ENCODE assay signal across 8 mouse cellular contexts in genomic region chr1:121326591-121327343, GRCm38 (mm10). TPM values are rescaled to one million over a fixed set of nuclear protein-coding genes. Genes with fewer than 3 reads are reported as not detected.
A peak's percentile ranks its signal among the peaks of the same experiment; 100 is the strongest.
DNase-seq lines count a peak whose midpoint lies in the region; ATAC-seq and TF ChIP-seq lines count a peak whose summit lies in the region.

No protein-coding gene starts in this region.

- H3K4me2 ChIP-seq in heart, embryonic 13.5 days = peak overlapping the region; percentile 92
- H3K4me2 ChIP-seq in embryonic facial prominence, embryonic 11.5 days (ENCODE audit: low read depth, low read length) = peak overlapping the region; percentile 74
- H3K4me2 ChIP-seq in midbrain, postnatal 0 days (ENCODE audit: low read depth, low read length, poor library complexity, severe bottlenecking) = peak overlapping the region; percentile 80

- peak overlapping the region; percentile 90 for H3K9ac ChIP-seq in heart, embryonic 13.5 days
- peak overlapping the region; percentile 75 for H3K9ac ChIP-seq in embryonic facial prominence, embryonic 11.5 days (replicated peaks; ENCODE audit: low read length)
- peak overlapping the region; percentile 86 for H3K9ac ChIP-seq in midbrain, postnatal 0 days (replicated peaks; ENCODE audit: low read length, poor library complexity, severe bottlenecking)

- H3K9me3 ChIP-seq in heart, embryonic 13.5 days = no peaks in the 10 kb centered on the region
- no peaks in the 10 kb centered on the region for H3K9me3 ChIP-seq in embryonic facial prominence, embryonic 11.5 days (replicated peaks; ENCODE audit: control insufficient read depth, low read length)
- no peaks in the 10 kb centered on the region for H3K9me3 ChIP-seq in midbrain, postnatal 0 days (ENCODE audit: low read length)

- peak overlapping the region; percentile 93 for H3K27ac ChIP-seq in heart, embryonic 13.5 days (replicated peaks)
- no peak overlapping the region for H3K27ac ChIP-seq in embryonic facial prominence, embryonic 11.5 days (replicated peaks; ENCODE audit: low read depth, low read length)
- peak overlapping the region; percentile 78 for H3K27ac ChIP-seq in midbrain, postnatal 0 days (ENCODE audit: low read depth, low read length)

- no peaks in the 10 kb centered on the region for H3K27me3 ChIP-seq in heart, embryonic 13.5 days (replicated peaks)
- H3K27me3 ChIP-seq in embryonic facial prominence, embryonic 11.5 days (ENCODE audit: control insufficient read depth, insufficient read depth, low read length) = no peaks in the 10 kb centered on the region
- H3K27me3 ChIP-seq in midbrain, postnatal 0 days (ENCODE audit: insufficient read depth, low read length) = no peaks in the 10 kb centered on the region

- WGBS in heart, embryonic 13.5 days = 24% methylated on average over 18 of the region's 18 CpGs
- WGBS in embryonic facial prominence, embryonic 11.5 days = 28% methylated on average over 18 of the region's 18 CpGs
- 26% methylated on average over 18 of the region's 18 CpGs for WGBS in midbrain, postnatal 0 days

- H3K4me1 ChIP-seq in heart, embryonic 13.5 days = peaks cover 34% of the 10 kb centered on the region
- H3K4me1 ChIP-seq in embryonic facial prominence, embryonic 11.5 days (ENCODE audit: control insufficient read depth, insufficient read depth, low read length) = no peaks in the 10 kb centered on the region
- no peaks in the 10 kb centered on the region; the same call in 1 of the 2 replicates for H3K4me1 ChIP-seq in midbrain, postnatal 0 days (ENCODE audit: insufficient read depth, low read length)

- no peak for TF ChIP-seq CTCF in midbrain, postnatal 0 days (IDR thresholded peaks at IDR 0.05)

- 0 out of 2 replicates have a peak, but pooled peaks cover 3% of the 10 kb centered on the region for H3K36me3 ChIP-seq in heart, embryonic 13.5 days
- no peaks in the 10 kb centered on the region for H3K36me3 ChIP-seq in embryonic facial prominence, embryonic 11.5 days (replicated peaks; ENCODE audit: control insufficient read depth, insufficient read depth, low read depth, low read length)
- no peaks in the 10 kb centered on the region for H3K36me3 ChIP-seq in midbrain, postnatal 0 days (ENCODE audit: insufficient read depth, low read length)

- no peak for DNase-seq in heart, adult 18-20 months
- no peak for DNase-seq in embryonic facial prominence, embryonic 11.5 days (ENCODE audit: low spot score)
- no peak for DNase-seq in midbrain, postnatal 0 days (ENCODE audit: low spot score)
- no peak for DNase-seq in ovary, adult 18-20 months (ENCODE audit: low spot score)

- peak overlapping the region; percentile 75 for H3K4me3 ChIP-seq in heart, embryonic 13.5 days
- H3K4me3 ChIP-seq in embryonic facial prominence, embryonic 11.5 days (ENCODE audit: low read depth, low read length) = peak overlapping the region; percentile 84
- peak overlapping the region; percentile 80 for H3K4me3 ChIP-seq in midbrain, postnatal 0 days (ENCODE audit: low read depth, low read length)

- no peak for ATAC-seq in heart, embryonic 13.5 days (ENCODE audit: extremely low read depth, insufficient number of reproducible peaks, low FRiP score, low TSS enrichment)
- ATAC-seq in CD4-positive, CD25-positive, alpha-beta regulatory T cell, adult 4 months = peak; percentile 21
- ATAC-seq in embryonic facial prominence, embryonic 11.5 days (replicated peaks; ENCODE audit: insufficient number of reproducible peaks, low FRiP score, low TSS enrichment, low read depth) = no peak
- peak; percentile 31 for ATAC-seq in inflammation-experienced regulatory T-cells, adult 6 months
- no peak for ATAC-seq in midbrain, postnatal 0 days (ENCODE audit: low FRiP score)
- ATAC-seq in erythroid progenitor cell, adult 5-6 weeks (replicated peaks; ENCODE audit: low FRiP score, poor library complexity, severe bottlenecking) = no peak

RNA-seq across cellular contexts. Expression of gene Insig2, which starts 5.6 kb away (rescaled TPM):
- polyA plus RNA-seq in heart, embryonic 13.5 days (2015; fragmentation: Nextera tagmentation; extraction: Ambion mirVana) = 37.6 and 39.9 TPM in 2 replicates
- total RNA-seq in heart, adult 18-20 months (2021) = 10 to 100 TPM; 48.7 to 64.1 TPM
- polyA plus RNA-seq in CD4-positive, CD25-positive, alpha-beta regulatory T cell, adult 4 months (2017; shearing (Covaris generic)) = 10 to 100 TPM; 37.0 to 58.8 TPM
- 14.6 and 17.8 TPM in 2 replicates for polyA plus RNA-seq in embryonic facial prominence, embryonic 11.5 days (2014; fragmentation: Nextera tagmentation; extraction: Ambion mirVana)
- polyA plus RNA-seq in inflammation-experienced regulatory T-cells, adult 6 months (2017; shearing (Covaris generic)) = 10 to 100 TPM; 29.6 to 34.8 (median 30.4) TPM
- total RNA-seq in midbrain, postnatal 0 days (2014; rRNA removed) = 22.9 and 24.3 TPM in 2 replicates
- 35.7 and 44.9 TPM in 2 replicates for polyA plus RNA-seq in midbrain, postnatal 0 days (2015; fragmentation: Nextera tagmentation; extraction: Ambion mirVana)
- total RNA-seq in erythroid progenitor cell, adult 5-6 weeks (2015; ENCODE audit: low replicate concordance) = 6.1 and 10.5 TPM in 2 replicates
- 4.7 and 18.9 TPM in 2 replicates for total RNA-seq in erythroid progenitor cell, adult 5-6 weeks (2017; ENCODE audit: low replicate concordance)

Comparison
In these comparisons a context has a peak if more than half of its experiments do, and no peak if none do; other contexts are left out.
1. ATAC-seq: peak in CD4-positive, CD25-positive, alpha-beta regulatory T cell, adult 4 months (single experiment) and inflammation-experienced regulatory T-cells, adult 6 months (single experiment); none in heart, embryonic 13.5 days (single experiment), embryonic facial prominence, embryonic 11.5 days (single experiment), midbrain, postnatal 0 days (single experiment) and erythroid progenitor cell, adult 5-6 weeks (single experiment).
2. Peak in every context shown above with its lines, with median percentiles within 50 percentile points of each other: H3K4me2 ChIP-seq, H3K4me3 ChIP-seq and H3K9ac ChIP-seq.